Mouse (Mus musculus): Measurements from ENCODE around the gene Degs1.

Gene Degs1

GRCm38 (mm10) chr1:182229381-182229780 is 53.2 kb downstream of the Degs1 start:
- ATAC-seq (ENCODE audit: insufficient number of reproducible peaks, low FRiP score, low TSS enrichment), result no peak

GRCm38 (mm10) chr1:182227141-182227963 is 55.3 kb downstream of the Degs1 start:
- no peak for ATAC-seq (ENCODE audit: insufficient number of reproducible peaks, low FRiP score, low TSS enrichment)

- no peak for ATAC-seq (ENCODE audit: insufficient number of reproducible peaks, low FRiP score, low TSS enrichment)
Observed at GRCm38 (mm10) chr1:182226261-182226660, 56.3 kb downstream of the Degs1 start.
